Mouse (Mus musculus): ENCODE data around the gene Strbp.
A peak's percentile ranks its signal among the peaks of the same experiment; 100 is the strongest.
"Not testable (repeated sequence)": the region's sequence is repeated elsewhere in the genome, so short reads cannot be mapped to it uniquely, and the experiment has no call there.

Strbp gene

DNA sequence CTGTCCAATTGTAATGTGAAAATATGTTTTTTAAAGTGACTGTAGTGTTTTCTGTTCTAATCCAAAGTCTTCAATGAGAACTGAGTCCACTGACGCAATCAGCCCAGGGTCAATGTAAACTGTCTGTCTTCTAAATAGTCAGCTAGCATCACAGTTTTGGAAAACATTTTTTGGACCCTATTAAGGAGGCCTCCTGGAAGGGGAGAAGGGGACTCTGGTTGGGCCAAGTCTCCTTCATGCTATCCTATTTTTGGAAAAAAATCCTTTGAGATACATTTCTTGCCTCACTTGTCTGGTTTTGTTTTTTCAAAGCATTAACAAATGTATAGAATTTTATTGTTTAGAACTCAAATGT lies 184.4 kb downstream of the Strbp start:
- no peak for DNase-seq (ENCODE audit: low spot score)

- no peak for DNase-seq (ENCODE audit: low spot score)
These were observed 184.9 kb downstream of the Strbp start for GRCm38 (mm10) chr2:37518561-37519285.

- DNase-seq (ENCODE audit: low spot score): no peak
These were observed 186.7 kb downstream of the Strbp start for GRCm38 (mm10) chr2:37516922-37517462.

DNA sequence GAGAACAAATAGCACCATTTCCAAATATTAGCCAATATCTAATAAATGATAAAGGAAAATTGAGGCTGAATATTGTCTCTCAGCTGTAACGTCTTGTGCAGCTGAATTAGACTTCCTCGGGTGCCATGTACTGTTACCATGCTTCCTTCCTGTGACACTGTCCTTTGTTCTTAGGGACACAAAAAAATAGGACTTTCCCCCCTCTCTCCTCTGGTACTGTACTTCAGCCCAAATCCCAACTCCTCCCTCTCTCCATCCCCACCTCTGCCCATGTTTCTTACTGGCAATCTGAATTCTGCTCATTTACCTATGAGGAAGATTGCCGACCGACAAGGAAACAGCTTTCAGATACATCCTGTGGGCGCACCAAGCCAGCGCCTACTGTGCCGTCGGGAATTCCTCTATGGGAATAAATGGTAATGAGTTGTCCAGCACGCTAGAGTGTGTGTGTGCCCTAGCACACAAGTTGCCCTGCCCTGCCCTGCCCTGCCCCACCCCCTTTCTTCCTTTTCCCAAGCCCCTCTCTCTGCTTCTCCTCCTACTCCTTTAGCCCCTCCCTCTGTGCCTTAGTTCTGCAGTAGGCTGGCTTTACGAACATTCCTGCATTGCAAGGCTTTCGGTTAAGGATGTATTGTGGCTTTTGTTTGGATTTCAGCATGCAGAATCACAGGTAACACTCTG lies 187.5 kb downstream of the Strbp start, which contains the start of gene Gpr21:
Gpr21 (plus strand) TSS at position 303 of the 681 bp plus-strand sequence.
- no peak for DNase-seq (ENCODE audit: low spot score)

DNA sequence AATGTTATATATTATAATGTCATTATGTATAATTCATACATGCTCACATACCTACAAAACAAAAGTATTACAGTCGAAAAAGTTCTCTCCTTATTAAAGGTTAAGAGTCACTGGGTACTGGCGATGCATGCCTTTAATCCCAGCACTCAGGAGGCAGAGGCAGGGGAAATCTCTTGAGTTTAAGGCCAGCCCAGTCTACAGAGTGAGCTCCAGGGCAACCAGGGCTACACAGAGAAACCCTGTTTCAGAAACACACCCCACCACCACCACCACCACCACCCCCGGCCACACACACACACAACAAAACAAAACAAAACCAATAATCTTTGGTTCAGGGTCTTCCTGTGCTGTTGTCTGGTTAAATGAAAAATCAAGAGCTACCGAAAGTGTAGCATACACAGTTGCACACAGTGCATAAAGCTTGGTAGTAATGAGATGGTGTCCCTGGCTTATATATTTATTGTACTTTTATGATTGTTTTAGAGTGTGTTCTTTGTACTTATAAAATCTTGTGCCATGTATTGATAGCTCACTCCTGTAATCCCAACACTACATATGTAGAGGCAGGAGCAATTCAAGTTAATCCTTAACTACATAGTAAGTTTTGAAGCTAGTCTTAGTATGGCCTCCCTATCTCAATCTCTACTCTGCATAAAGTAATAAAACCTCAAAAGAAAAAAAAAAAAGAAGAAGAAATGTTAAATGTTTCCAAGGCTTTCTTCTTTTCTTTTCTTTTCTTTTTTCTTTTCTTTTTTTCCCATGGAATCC lies 192.3 kb downstream of the Strbp start:
- no peak for DNase-seq (ENCODE audit: low spot score)

DNA sequence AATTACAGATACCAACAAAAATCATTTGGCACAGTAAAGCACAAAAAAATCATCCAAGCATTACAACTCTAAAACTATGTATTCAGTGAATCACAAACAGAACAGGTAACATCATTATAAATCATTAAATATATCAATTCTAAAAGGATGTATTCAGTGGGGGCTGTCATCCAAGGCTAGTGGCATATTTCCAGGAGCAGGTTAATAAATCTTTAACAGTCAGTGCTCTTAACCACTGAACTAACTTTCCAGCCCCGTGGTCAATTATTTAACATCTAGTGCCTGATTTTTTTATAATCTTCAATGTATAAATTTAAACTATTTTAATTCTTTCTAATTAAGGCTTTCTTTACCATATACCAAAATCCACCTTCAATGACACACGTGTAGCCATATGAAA lies 197.8 kb downstream of the Strbp start:
- DNase-seq (ENCODE audit: low spot score): not testable (repeated sequence)

- DNase-seq (ENCODE audit: low spot score): no peak
These were observed 206.3 kb downstream of the Strbp start for GRCm38 (mm10) chr2:37497321-37497720.

DNA sequence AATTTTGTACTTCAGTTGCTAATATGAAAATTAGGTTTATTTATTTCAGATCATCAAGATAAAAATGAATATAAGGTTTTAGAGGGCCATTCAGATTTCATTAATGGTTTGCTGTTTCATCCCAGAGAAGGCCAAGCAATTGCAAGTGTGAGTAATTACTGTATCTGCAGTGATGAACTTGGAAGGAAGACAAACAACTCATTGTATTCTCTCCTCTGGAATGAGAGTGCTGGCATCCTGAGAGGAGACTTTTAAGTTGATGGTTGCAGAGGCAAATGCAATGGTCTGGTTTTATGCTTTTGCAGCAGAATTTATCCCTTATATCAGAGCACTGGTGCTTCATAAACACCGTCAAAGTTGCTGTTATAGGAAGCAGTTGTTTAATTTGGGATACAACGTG lies 214.7 kb downstream of the Strbp start:
- no peak for DNase-seq (ENCODE audit: low spot score)

- DNase-seq (ENCODE audit: low spot score): no peak
These were observed 217.3 kb downstream of the Strbp start for GRCm38 (mm10) chr2:37486408-37486807.

DNA sequence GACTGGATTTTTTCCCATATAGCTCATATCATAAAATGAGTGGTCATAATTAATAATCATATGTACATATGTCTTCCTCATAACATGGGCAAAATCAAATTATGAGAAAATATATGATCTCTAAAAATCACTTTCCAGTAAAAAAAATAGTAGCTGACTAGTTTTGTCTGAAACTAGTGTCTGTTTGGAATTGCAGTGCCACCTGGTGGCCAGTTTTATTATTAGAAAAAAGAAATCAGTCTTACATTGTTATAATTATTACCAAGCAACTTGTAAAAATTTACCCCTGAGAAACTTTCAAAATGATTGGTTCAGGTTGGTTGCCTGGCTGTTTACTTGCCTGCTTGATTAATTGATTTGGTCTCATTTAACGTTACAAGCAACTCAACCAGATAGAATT lies 218.3 kb downstream of the Strbp start:
- no peak for DNase-seq (ENCODE audit: low spot score)

GRCm38 (mm10) chr2:37484165-37484564 lies 219.5 kb downstream of the Strbp start:
- no peak for DNase-seq (ENCODE audit: low spot score)

DNA sequence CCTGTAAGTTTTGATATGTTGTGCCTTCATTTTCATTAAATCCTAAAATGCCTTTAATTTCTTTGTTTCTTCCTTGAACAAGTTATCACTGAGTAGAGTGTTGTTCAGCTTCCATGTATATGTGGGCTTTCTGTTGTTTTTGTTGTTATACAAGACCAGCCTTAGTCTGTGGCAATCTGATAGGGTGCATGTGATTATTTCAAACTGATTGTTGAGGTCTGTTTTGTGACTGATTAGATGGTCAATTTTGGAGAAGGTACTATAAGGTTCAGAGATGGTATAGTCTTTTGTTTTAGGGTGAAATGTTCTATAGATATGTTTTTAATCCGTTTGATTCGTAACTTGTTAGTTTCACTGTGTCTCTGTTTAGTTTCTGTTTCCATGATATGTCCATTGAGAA lies 223.6 kb downstream of the Strbp start:
- DNase-seq (ENCODE audit: low spot score): no peak

DNA sequence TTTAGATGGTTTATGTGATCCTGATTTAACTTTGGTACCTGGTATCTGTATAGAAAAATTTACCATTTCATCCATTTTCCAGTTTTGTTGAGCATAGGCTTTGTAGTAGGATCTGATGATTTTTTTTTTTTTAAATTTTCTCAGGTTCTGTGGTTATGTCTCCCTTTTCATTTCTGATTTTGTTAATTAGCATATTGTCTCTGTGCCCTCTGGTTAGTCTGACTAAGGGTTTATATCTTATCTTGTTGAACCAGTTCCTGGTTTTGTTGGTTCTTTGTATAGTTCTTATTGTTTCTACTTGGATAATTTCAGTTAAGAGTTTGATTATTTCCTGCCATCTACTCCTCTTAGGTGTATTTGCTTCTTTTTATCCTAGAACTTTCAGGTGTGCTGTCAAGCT lies 224.1 kb downstream of the Strbp start:
- no peak for DNase-seq (ENCODE audit: low spot score)

DNA sequence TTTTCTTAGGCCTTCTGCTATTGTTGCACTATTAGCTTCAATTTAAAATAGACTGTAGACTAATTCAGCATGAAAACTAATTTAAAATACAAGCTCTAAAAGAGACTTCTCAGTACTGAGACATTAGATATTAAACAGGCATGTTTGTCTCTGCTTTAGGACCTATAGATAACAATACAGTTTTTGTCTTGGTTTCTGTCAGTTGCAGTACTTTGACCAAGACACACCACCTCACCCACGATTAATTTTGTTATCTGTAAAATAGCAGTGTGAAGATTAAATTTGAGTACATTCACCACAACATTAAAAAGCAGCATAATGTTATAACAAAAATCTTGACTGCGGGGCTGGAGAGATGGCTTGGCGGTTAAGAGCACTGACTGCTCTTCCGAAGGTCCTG lies 237.4 kb downstream of the Strbp start:
- DNase-seq (ENCODE audit: low spot score): no peak

DNA sequence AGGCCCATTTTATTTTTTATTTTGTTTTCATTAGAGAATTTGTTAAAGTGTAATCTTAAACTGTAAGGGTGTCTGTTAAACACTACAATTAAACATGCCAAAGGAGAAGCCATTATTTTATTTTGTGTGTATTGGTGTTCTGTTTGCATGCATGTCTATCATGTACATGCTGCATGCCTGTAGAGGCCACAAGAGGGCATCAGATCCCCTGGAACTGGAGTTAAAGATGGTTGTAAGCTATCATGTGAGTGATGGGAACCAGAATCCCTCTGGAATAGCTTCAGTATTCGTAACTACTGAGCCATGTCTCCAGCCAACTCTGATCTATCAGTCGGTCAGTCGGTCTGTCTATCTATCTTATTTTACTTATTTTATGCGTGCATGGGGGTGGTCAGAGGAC lies 243.0 kb downstream of the Strbp start:
- no peak for DNase-seq (ENCODE audit: low spot score)

- no peak for DNase-seq (ENCODE audit: low spot score)
These were observed 251.3 kb downstream of the Strbp start for GRCm38 (mm10) chr2:37452376-37452760.

DNA sequence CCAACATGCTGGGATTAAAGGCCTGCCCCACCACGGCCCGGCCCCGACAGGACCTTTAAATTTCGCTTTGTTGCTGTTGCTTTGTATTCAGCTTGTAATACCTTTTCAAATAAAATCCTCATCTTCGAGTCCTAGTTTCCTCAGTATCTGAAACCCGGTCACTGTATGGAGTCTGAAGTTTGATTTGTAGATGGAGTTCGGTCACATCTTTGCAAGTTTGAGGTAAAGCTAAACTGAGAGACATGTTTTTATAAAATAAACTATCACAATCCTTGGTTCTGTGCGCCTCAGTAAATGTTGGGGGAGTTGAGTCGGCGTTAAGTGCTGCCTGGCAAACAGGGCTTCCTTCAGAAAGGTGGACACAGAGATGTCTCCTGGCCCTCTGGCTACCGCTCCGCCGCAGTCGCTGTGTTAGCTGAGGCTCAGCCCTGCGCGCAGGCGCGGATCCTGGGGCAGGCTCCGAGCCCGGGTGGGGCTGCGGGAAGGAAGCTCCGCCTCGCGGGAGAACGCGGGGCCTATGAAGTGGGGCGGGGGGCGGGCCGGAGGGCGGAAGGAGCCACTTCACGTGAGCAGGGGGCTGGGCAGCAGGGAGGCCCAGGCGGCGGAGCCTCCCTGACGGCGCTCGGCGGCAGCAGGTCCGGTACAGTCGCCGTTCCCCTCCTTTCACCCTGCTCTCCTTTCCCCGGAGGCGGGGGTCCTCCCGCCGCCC lies 251.8 kb downstream of the Strbp start:
- peak; percentile 79 for DNase-seq (ENCODE audit: low spot score)

DNA sequence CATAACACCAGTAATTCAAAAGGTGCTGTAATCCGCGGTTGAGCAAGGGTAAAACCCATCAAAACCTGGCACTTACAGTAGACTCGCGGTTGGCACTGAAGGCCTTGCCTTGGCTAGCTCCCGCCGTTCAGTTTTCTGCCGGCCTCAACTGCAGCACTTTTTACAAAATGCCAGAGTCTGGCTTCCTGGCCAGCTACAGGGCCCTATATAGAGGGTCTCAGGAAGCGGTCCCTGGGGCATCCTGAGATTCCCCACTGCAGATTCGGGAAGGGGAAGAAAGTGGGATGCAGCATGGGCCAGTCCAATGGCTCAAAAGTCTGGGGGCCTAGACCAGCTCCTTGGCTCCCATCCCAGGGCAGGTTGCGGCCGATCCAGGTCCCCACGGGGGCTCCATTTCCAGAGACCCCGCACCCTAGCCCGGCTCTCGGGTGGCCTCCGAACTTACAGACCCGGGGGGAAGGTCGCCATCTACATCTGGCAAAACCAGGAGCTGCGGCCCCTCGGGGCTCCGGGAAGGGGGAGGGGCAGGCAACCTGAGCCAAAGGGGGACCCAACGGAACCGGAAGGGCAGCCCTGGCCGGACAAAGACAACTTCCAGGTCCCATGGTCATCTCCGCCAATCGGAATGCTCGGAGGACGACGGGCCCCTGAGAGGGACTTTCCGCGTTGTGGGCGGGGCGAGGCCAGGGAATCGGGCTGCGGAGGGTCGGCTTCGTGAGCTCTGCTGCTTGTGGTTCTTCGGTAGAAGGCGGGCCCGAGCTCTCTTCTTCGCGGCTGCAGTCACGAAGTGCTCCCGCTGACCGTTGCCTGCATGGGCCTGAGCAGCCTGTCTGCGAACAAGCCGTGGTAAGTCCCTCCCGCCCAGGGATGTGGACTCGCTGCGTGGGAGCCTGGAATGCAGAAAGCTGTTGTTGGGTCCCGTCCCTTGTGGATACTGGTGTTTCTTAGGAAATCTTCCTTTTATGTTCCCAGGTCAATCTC lies 260.8 kb downstream of the Strbp start, which contains the start of the genes Zbtb26, Zbtb6 and Rabgap1:
Zbtb26 (minus strand) TSS at position 525 of the 981 bp plus-strand sequence.
Zbtb6 (minus strand) TSS at position 561 of the 981 bp plus-strand sequence.
Rabgap1 (plus strand) TSS at position 669 of the 981 bp plus-strand sequence.
- DNase-seq (ENCODE audit: low spot score): peak; percentile 93
